Mouse (Mus musculus): ENCODE data around the gene Adgrf3. TPM values are rescaled to one million over a fixed set of nuclear protein-coding genes. Genes with fewer than 3 reads are reported as not detected.

Gene Adgrf3
- polyA plus RNA-seq, 1 experiment from 2014 or later, result 0.16 TPM

DNA sequence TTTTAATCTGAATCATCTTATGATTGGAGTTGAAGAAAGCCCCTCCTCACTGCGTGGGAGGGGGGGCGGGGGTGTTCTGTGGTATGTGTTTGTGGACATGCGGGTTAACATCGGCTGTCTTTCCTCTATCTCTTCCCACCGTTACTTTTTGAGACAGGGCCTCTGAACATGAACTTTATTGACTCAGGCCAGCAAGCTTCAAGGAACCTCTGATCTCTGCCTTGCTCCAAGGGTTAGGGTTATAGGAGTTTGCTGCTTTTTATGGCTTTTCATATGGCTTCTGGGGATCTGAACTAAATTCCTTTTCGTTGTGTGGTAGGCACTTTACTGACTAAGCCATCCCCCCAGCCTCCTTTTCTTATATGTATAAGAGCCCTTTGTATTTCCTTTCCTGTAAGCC is 43.2 kb downstream of the Adgrf3 start:
- 80% methylated on average over 6 of the region's 6 CpGs for WGBS
- no peak overlapping the region for H3K4me3 ChIP-seq (replicated peaks)
- H3K9ac ChIP-seq, result no peak overlapping the region
- no peaks in the 10 kb centered on the region for H3K9me3 ChIP-seq (replicated peaks)
- H3K4me1 ChIP-seq, result no peaks in the 10 kb centered on the region
- no peaks in the 10 kb centered on the region for H3K27me3 ChIP-seq
- H3K27ac ChIP-seq (replicated peaks), result no peak overlapping the region
- H3K4me2 ChIP-seq (replicated peaks), result no peak overlapping the region
- 0 out of 2 replicates have a peak, but pooled peaks cover 4% of the 10 kb centered on the region for H3K36me3 ChIP-seq
- no peak for ATAC-seq (ENCODE audit: insufficient number of reproducible peaks, low FRiP score, low TSS enrichment, low read depth)

GRCm38 (mm10) chr5:30161836-30162235 is 43.7 kb downstream of the Adgrf3 start:
- Histone ChIP-seq H3K9ac (no peak overlapping the region), H3K27me3 (no peaks in the 10 kb centered on the region), H3K27ac (replicated peaks) (no peak overlapping the region), H3K4me1 (no peaks in the 10 kb centered on the region), H3K4me3 (replicated peaks) (no peak overlapping the region), H3K9me3 (replicated peaks) (no peaks in the 10 kb centered on the region), H3K4me2 (replicated peaks) (no peak overlapping the region), H3K36me3 (0 out of 2 replicates have a peak, but pooled peaks cover 4% of the 10 kb centered on the region)
- ATAC-seq (ENCODE audit: insufficient number of reproducible peaks, low FRiP score, low TSS enrichment, low read depth), result no peak
- WGBS, result 93% methylated on average over 1 of the region's 1 CpGs

DNA sequence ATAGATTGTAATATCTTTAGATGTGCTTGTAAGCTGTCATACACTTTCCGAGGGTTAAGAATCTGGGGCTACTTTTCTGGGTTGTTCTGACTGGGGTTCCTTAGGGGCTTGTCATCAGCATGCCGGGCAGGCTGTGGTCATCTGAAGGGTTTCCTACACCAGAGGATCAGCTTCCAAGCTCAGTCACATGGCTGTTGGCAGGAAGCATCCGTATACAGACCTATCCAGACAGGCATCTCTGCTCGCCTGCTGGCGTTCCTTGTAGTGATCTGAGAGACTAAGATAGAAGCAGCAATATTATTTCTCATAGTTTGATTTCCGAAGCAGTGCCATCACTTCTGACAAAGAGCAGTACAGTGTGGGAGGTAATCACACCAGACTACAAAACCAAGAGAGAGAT is 45.9 kb downstream of the Adgrf3 start:
- WGBS, result 82% methylated on average over 6 of the region's 6 CpGs
- H3K4me1 ChIP-seq, result peaks cover 4% of the 10 kb centered on the region; the same call in 1 of the 2 replicates
- no peak overlapping the region for H3K4me3 ChIP-seq (replicated peaks)
- no peaks in the 10 kb centered on the region for H3K27me3 ChIP-seq
- ATAC-seq (ENCODE audit: insufficient number of reproducible peaks, low FRiP score, low TSS enrichment, low read depth), result no peak
- H3K9me3 ChIP-seq (replicated peaks), result no peaks in the 10 kb centered on the region
- H3K4me2 ChIP-seq (replicated peaks), result no peak overlapping the region
- H3K9ac ChIP-seq, result no peak overlapping the region
- no peaks in the 10 kb centered on the region for H3K36me3 ChIP-seq
- H3K27ac ChIP-seq (replicated peaks), result no peak overlapping the region

DNA sequence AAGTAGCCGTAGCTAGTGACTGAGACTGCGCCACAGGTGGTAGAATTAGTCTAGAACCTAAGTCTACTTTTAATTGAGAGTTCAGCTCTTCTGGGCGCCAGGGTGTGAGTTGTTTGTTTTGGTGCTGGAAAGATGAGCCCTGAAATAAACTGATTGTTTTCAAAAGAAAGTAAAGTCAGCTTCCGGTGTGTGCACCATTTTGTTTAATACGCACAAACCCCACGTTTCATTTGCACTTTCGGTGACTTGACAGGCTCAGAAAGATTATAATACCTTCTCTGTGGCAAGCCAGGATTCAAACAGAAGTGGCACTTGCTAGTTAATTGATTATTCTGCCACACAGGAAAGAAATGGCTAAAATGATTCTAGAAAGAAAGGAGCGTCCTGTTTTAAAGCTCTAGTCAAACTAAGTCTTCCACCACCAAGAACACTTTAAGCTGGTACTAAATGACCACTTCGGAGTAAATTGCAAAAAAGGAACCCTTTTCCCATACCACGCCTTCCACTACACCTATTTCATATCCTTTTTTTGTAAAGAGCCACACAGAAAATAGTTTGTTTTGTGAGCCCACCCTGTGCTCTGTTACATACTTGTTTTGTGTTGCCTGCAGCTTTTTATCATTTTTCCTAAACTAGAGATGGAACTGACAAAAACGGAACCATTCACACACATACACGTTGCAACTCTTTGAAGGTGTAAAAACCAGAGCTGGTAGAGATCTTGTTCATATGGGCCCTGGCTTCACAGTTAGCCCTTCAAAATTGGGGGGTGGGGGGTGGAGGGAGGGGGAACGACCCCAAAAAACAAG is 49.5 kb downstream of the Adgrf3 start:
- peak overlapping the region; percentile 69 for H3K4me2 ChIP-seq (replicated peaks)
- H3K9ac ChIP-seq, result peak overlapping the region; percentile 70
- ATAC-seq (ENCODE audit: insufficient number of reproducible peaks, low FRiP score, low TSS enrichment, low read depth), result no peak
- H3K4me3 ChIP-seq (replicated peaks), result peak overlapping the region; percentile 78
- H3K36me3 ChIP-seq, result no peaks in the 10 kb centered on the region
- no peaks in the 10 kb centered on the region for H3K9me3 ChIP-seq (replicated peaks)
- 28% methylated on average over 13 of the region's 13 CpGs for WGBS
- H3K27me3 ChIP-seq, result no peaks in the 10 kb centered on the region
- H3K27ac ChIP-seq (replicated peaks), result peak overlapping the region; percentile 87
- H3K4me1 ChIP-seq, result peaks cover 9% of the 10 kb centered on the region; the same call in 1 of the 2 replicates

GRCm38 (mm10) chr5:30155395-30155792 is 50.1 kb downstream of the Adgrf3 start:
- no peaks in the 10 kb centered on the region for H3K27me3 ChIP-seq
- H3K9me3 ChIP-seq (replicated peaks), result no peaks in the 10 kb centered on the region
- peak overlapping the region; percentile 69 for H3K4me2 ChIP-seq (replicated peaks)
- H3K9ac ChIP-seq, result peak overlapping the region; percentile 70
- peaks cover 9% of the 10 kb centered on the region; the same call in 1 of the 2 replicates for H3K4me1 ChIP-seq
- ATAC-seq (ENCODE audit: insufficient number of reproducible peaks, low FRiP score, low TSS enrichment, low read depth), result peak; percentile 58
- WGBS, result under 1% methylated on average over 31 of the region's 31 CpGs
- peak overlapping the region; percentile 78 for H3K4me3 ChIP-seq (replicated peaks)
- H3K36me3 ChIP-seq, result no peaks in the 10 kb centered on the region
- H3K27ac ChIP-seq (replicated peaks), result peak overlapping the region; percentile 87

DNA sequence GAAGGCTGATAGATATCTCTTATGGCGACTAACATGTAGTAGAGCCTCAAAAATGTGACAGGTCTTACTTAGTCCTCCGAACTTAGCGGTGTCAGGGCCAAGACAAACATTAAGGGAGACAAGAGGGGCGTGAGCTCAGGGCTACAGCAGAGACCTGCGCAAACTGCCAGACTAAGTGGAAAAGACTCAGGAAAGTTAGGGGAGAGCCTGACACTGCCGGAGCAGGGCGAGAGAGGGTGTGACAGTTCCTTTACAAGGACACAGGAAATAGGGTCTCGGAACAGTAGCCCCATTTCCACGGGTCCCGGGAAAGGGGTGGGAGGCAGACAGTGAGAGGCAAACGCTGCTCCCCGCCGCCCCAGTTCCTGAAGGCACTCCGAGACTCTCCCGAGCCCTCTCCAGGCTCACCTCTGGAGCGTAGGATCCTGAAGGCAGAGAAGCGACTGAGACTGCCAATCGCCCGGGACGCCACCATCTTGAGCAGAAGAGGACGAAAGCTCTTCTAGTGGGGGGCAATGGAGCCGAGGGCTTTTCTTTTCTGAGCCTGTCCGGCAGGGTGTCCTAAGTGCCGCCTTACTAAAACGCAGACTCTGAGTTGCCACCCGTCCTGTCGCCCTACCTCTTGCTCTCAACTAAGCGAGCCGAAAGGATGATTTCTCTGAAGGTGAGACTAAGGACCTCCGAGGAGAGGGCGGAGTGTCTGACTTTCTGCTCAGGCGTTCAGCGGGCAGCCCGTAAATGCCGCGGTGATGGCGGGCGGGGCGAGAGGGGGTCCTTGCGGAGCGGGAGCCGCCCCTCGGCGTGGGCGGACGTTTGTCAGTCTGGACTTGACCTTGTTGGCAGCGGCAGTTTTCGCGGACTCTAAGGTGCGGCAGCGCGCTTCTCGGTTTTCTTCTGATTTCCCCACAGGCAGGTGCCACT is 50.8 kb downstream of the Adgrf3 start, which contains the start of the genes Hadha and Hadhb:
Hadha (minus strand) TSS at position 689 of the 921 bp plus-strand sequence.
Hadhb (plus strand) TSS at position 775 of the 921 bp plus-strand sequence.
- H3K4me1 ChIP-seq, result peaks cover 9% of the 10 kb centered on the region; the same call in 1 of the 2 replicates
- no peaks in the 10 kb centered on the region for H3K9me3 ChIP-seq (replicated peaks)
- H3K4me2 ChIP-seq (replicated peaks), result peak within 1 kb of the TSS; percentile 69
- peak within 1 kb of the TSS; percentile 87 for H3K27ac ChIP-seq (replicated peaks)
- under 1% methylated on average over 53 of the region's 53 CpGs for WGBS
- H3K9ac ChIP-seq, result peak within 1 kb of the TSS; percentile 70
- peak; percentile 90 for ATAC-seq (ENCODE audit: insufficient number of reproducible peaks, low FRiP score, low TSS enrichment, low read depth)
- H3K27me3 ChIP-seq, result no peaks in the 10 kb centered on the region
- no peaks in the 10 kb centered on the region for H3K36me3 ChIP-seq
- H3K4me3 ChIP-seq (replicated peaks), result peak within 1 kb of the TSS; percentile 78

GRCm38 (mm10) chr5:30154013-30154412 is 51.5 kb downstream of the Adgrf3 start:
- 0 out of 2 replicates have a peak overlapping the region, but pooled peaks have one; percentile 87 for H3K27ac ChIP-seq (replicated peaks)

DNA sequence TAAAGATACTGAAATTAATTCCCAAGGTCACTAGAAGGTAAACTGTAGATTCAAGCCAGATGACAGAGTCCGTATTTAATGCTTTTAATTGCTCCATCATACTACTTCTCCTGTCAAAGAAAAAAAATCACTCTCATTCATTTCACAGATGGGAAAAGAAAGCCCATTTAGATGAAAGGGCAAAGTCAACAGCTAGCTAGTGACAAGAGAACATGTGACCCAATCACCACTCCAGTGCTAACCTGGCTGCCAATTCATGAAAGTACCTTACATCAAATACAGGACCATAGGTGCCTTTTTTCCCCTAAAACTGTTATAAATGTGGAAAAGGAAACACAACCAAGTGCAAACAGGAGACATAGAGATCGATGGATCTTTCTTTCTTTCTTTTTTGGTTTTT is 52.3 kb downstream of the Adgrf3 start:
- no peak overlapping the region for H3K4me3 ChIP-seq (replicated peaks)
- H3K9me3 ChIP-seq (replicated peaks), result no peaks in the 10 kb centered on the region
- no peak overlapping the region for H3K9ac ChIP-seq
- H3K27me3 ChIP-seq, result no peaks in the 10 kb centered on the region
- WGBS, result 82% methylated on average over 2 of the region's 2 CpGs
- H3K4me1 ChIP-seq, result peaks cover 9% of the 10 kb centered on the region; the same call in 1 of the 2 replicates
- no peak for ATAC-seq (ENCODE audit: insufficient number of reproducible peaks, low FRiP score, low TSS enrichment, low read depth)
- peaks cover 3% of the 10 kb centered on the region; the same call in 1 of the 2 replicates for H3K36me3 ChIP-seq
- H3K4me2 ChIP-seq (replicated peaks), result no peak overlapping the region
- H3K27ac ChIP-seq (replicated peaks), result no peak overlapping the region

More at GRCm38 (mm10) chr5:30154013-30154412, 51.5 kb downstream of the Adgrf3 start:
- H3K9ac ChIP-seq, result peak overlapping the region; percentile 70
- no peaks in the 10 kb centered on the region for H3K27me3 ChIP-seq
- WGBS, result 16% methylated on average over 4 of the region's 4 CpGs
- peaks cover 9% of the 10 kb centered on the region; the same call in 1 of the 2 replicates for H3K4me1 ChIP-seq
- H3K9me3 ChIP-seq (replicated peaks), result no peaks in the 10 kb centered on the region
- no peak for ATAC-seq (ENCODE audit: insufficient number of reproducible peaks, low FRiP score, low TSS enrichment, low read depth)
- H3K4me3 ChIP-seq (replicated peaks), result peak overlapping the region; percentile 78
- H3K36me3 ChIP-seq, result no peaks in the 10 kb centered on the region
- peak overlapping the region; percentile 69 for H3K4me2 ChIP-seq (replicated peaks)

DNA sequence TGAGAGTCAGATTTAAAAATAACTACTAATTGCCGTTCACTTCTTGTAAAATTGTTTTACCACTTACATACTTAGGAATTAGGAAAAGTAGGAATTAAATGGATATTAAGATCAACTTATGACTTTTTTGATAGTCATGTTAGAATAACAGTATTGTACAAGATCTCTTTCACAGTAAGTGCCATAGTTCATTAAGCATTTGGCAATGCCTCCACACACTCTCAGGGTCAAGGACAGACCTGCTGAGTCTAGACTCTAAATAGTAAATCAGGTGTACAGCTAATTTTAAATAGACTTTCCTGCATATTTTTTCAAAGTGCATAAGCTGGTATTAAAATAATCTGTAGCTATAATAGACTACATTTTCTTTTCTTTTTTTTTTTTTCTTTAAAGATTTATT is 53.1 kb downstream of the Adgrf3 start:
- Histone ChIP-seq H3K4me2 (replicated peaks) (no peak overlapping the region), H3K27ac (replicated peaks) (no peak overlapping the region), H3K4me3 (replicated peaks) (no peak overlapping the region), H3K27me3 (no peaks in the 10 kb centered on the region), H3K4me1 (peaks cover 9% of the 10 kb centered on the region; the same call in 1 of the 2 replicates), H3K9ac (no peak overlapping the region), H3K36me3 (peaks cover 3% of the 10 kb centered on the region; the same call in 1 of the 2 replicates), H3K9me3 (replicated peaks) (no peaks in the 10 kb centered on the region)
- ATAC-seq (ENCODE audit: insufficient number of reproducible peaks, low FRiP score, low TSS enrichment, low read depth), result no peak
- WGBS, result 76% methylated on average over 1 of the region's 1 CpGs

- no peak overlapping the region for H3K27ac ChIP-seq (replicated peaks)
- no peak overlapping the region for H3K9ac ChIP-seq
- 66% methylated on average over 4 of the region's 4 CpGs for whole genome bisulfite sequencing
- H3K4me3 ChIP-seq (replicated peaks), result no peak overlapping the region
- H3K4me2 ChIP-seq (replicated peaks), result no peak overlapping the region
- ATAC-seq (ENCODE audit: insufficient number of reproducible peaks, low FRiP score, low TSS enrichment, low read depth), result no peak
- no peaks in the 10 kb centered on the region for H3K9me3 ChIP-seq (replicated peaks)
- H3K36me3 ChIP-seq, result peaks cover 3% of the 10 kb centered on the region; the same call in 1 of the 2 replicates
- peaks cover 9% of the 10 kb centered on the region; the same call in 1 of the 2 replicates for H3K4me1 ChIP-seq
- no peaks in the 10 kb centered on the region for H3K27me3 ChIP-seq
Measured at GRCm38 (mm10) chr5:30152007-30152406, 53.5 kb downstream of the Adgrf3 start.
